Mouse (Mus musculus): ENCODE measurements at regions not wholly inside any gene's neighbourhood (a gene's known extent, or its start where the extent isn't known, plus 50 kb on each side); places are given as distances from the start of the nearest gene placed in this dataset.

- TF ChIP-seq POLR2A (IDR thresholded peaks at IDR 0.05; ENCODE audit: extremely low read depth, insufficient read depth, low read length) (no peak), CTCF (IDR thresholded peaks at IDR 0.05; ENCODE audit: low read depth, low read length) (no peak)
These were observed 89.5 kb upstream of the Dcn start for GRCm38 (mm10) chr10:97389647-97390590.

Measured in liver, adult 2 months (tissue).